Mouse (Mus musculus) cerebellum, adult 2 months (tissue): ENCODE data around the gene Afmid. TPM values are rescaled to one million over a fixed set of nuclear protein-coding genes. Genes with fewer than 3 reads are reported as not detected.

ENCODE experiments used
- DNase-seq, 2 experiments: peaks; one replicate each; pipeline ENCODE4 v3.0.0; 2021
- H3K27ac ChIP-seq: fragments of 200-500 bp; 2 replicates; pipeline ENCODE4 v1.5.1; 2012; ENCODE audit warnings: low read length, control low read depth, inconsistent platforms; ENCODE audit not compliant: insufficient read depth
- H3K27me3 ChIP-seq: fragments of 200-500 bp; 2 replicates; pipeline ENCODE4 v1.6.1; 2012; ENCODE audit warnings: inconsistent platforms, mild to moderate bottlenecking, low read length, moderate library complexity; ENCODE audit not compliant: control insufficient read depth, insufficient read depth
- H3K4me1 ChIP-seq: fragments of 200-500 bp; 2 replicates; pipeline ENCODE4 v1.6.1; 2011; ENCODE audit warnings: low read length; ENCODE audit not compliant: control insufficient read depth, insufficient read depth
- H3K4me3 ChIP-seq: fragments of 200-500 bp; replicated peaks from 2 replicates; pipeline ENCODE3; 2011; ENCODE audit warnings: mild to moderate bottlenecking, low read depth, low read length, control low read depth; ENCODE audit not compliant: insufficient read depth
- CTCF ChIP-seq: fragments of 200-500 bp; IDR thresholded peaks from 2 replicates; pipeline ENCODE4 v1.5.1; 2011; ENCODE audit warnings: low read depth, mild to moderate bottlenecking, control low read depth, low read length, moderate library complexity, borderline replicate concordance; ENCODE audit not compliant: insufficient read depth
- POLR2A ChIP-seq: fragments of 200-500 bp; IDR thresholded peaks from 2 replicates; pipeline ENCODE4 v1.6.1; 2011; ENCODE audit warnings: low read length, control low read depth, borderline replicate concordance; ENCODE audit not compliant: insufficient read depth
- WGBS: fragments of 180-500 bp; shearing (Covaris S2); methylation state at CpG from one replicate; pipeline ENCODE4 v1.1.7; 2018; 5-methylcytosine and 5-hydroxymethylcytosine counted together
- polyA plus RNA-seq: library from polyadenylated mRNA; depleted of rRNA; stranded (reverse); fragments of >200 nt; gene quantifications from 2 replicates; pipeline ENCODE4 v1.2.3, GENCODE M21; 2012; rRNA removed

Afmid gene
- polyA plus RNA-seq, result 3.4 and 3.8 TPM in 2 replicates

DNA sequence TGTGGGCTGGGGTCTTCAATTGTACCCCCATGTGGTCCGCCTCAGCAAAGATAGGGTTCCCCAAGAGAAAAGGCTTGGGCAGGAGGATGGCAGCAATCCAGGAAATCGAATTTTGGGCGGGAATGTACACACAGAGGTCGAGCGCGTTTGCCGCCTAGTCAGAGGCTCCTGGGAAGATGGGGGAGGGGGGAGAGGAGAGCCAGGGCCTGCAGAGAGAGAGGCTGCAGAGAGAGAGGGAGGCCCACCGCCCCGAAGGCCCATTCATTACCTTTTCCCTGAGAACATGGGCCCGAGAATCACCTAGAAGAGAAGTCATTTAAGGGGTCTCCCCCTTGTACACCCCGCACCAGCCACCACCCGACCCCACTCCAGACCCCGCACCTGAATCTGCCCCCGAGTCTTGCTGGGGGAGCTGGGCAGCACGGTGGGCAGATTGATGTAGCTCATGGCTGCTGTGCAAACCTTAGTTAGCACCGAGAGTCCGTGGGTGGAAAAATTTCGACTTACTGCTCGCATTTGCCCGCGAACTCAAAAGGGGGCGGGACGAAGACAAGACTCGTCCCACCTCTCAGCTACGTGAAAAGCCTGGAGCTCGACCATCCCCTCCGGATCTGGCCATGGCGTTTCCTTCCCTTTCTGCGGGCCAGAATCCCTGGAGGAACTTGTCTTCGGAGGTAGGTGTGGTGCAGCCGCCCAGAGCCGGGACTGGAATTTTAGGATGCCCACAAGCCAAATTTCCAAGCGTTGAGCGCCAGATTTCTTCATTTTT, at the start of gene Afmid, which contains the start of gene Tk1:
TSS of gene Afmid (plus strand) at position 592 of the 769 bp plus-strand sequence.
TSS of gene Tk1 (minus strand) at position 760 of the 769 bp plus-strand sequence.
- DNase-seq, result no peak

DNA sequence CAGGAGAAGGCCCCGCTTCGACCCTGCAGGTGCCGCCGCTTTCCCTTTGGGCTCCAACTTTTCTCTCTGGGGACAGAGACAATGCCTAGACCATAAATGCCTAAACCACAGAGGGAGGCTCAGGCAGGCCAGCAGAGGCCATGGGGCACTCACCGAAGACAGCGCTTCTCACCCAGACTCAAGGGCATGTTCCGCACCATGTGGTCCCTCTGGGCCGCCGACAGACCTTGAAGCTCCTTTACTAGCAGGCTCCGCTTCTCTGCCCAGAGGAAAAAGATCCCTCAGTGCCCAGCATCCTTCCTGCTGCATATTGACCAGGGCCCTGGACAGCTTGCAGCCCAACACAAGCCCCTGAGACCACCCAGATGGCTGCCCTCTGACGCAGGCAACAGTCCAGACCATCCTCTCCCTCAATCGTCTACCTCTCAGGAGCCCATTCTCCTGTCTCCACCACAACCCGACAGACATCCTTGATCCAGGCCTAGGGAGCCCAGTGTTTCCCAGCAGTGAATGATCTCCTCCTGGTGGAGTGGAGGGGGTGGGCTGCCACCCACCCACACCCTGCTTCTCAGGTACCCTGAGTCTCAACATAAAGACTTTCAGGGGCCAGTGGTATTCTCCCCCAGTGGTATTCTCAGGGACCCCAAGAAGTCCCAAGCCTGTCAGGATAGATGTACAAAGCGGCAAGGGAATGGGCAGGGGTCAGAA, 49.5 kb upstream of the Afmid start:
- Histone ChIP-seq H3K27ac (no peak overlapping the region), H3K4me3 (no peak overlapping the region), H3K27me3 (peaks cover 2% of the 10 kb centered on the region; the same call in 1 of the 2 replicates), H3K4me1 (peaks cover 3% of the 10 kb centered on the region; the same call in 1 of the 2 replicates)
- 84% methylated on average over 14 of the region's 14 CpGs for WGBS
- no peak for TF ChIP-seq CTCF
- TF ChIP-seq POLR2A, result no peak
- DNase-seq, result no peak

More for the DNA sequence above, at the start of gene Afmid, which contains the start of gene Tk1:
- Histone ChIP-seq H3K4me3 (no peak within 1 kb of the TSS), H3K27ac (no peak within 1 kb of the TSS), H3K27me3 (no peaks in the 10 kb centered on the region; the same call in 1 of the 2 replicates), H3K4me1 (peaks cover 10% of the 10 kb centered on the region; the same call in 1 of the 2 replicates)
- TF ChIP-seq POLR2A, result no peak
- TF ChIP-seq CTCF, result no peak
- WGBS, result 2% methylated on average over 34 of the region's 34 CpGs

DNA sequence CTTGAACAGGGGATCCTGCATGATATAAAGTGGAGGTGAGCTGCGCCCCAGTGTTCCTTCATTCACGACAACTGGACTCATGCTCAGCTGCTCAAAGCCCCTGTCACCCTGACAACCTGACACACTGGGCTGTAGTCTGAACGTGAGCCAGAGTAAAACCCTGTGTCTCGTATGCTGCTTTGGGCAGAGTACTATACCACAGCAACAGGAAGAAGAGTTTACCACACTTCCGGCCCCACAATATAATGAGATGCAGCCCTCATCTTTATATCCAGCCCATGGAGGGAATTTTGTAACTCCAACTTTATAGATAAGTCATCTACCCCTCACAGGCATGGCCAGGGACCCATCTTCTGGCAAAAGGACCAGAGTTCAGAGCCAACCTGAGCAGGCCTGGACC, 48.6 kb upstream of the Afmid start:
- WGBS, result 88% methylated on average over 5 of the region's 5 CpGs
- no peak overlapping the region for H3K27ac ChIP-seq
- H3K4me1 ChIP-seq, result peaks cover 3% of the 10 kb centered on the region; the same call in 1 of the 2 replicates
- TF ChIP-seq POLR2A, result no peak
- TF ChIP-seq CTCF, result no peak
- DNase-seq, result no peak
- no peak overlapping the region for H3K4me3 ChIP-seq
- peaks cover 2% of the 10 kb centered on the region; the same call in 1 of the 2 replicates for H3K27me3 ChIP-seq

DNA sequence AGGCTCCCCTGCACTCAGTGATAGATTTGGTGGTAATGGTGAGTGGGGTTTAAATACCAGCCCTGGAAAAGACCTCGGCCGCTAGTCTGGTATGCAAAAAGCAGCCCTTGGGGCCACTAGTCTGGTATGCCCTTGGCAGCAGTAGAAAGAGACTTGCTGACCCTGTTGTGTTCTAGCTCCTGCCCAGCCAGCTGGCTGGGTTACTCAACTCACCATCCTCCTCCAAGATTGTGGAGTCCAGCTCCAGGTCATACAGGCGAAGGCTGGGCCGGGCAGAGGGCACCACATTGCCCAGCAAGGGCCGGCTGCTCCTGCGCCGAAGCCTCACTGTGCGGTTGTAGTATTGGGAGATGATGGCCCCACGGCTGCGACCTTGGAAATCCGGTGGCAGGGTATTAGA, 47.7 kb upstream of the Afmid start:
- WGBS, result 92% methylated on average over 11 of the region's 11 CpGs
- DNase-seq, result no peak
- TF ChIP-seq POLR2A, result no peak
- TF ChIP-seq CTCF, result no peak
- H3K4me3 ChIP-seq, result no peak overlapping the region
- H3K4me1 ChIP-seq, result peaks cover 5% of the 10 kb centered on the region; the same call in 1 of the 2 replicates
- peaks cover 3% of the 10 kb centered on the region; the same call in 1 of the 2 replicates for H3K27me3 ChIP-seq
- H3K27ac ChIP-seq, result no peak overlapping the region

DNA sequence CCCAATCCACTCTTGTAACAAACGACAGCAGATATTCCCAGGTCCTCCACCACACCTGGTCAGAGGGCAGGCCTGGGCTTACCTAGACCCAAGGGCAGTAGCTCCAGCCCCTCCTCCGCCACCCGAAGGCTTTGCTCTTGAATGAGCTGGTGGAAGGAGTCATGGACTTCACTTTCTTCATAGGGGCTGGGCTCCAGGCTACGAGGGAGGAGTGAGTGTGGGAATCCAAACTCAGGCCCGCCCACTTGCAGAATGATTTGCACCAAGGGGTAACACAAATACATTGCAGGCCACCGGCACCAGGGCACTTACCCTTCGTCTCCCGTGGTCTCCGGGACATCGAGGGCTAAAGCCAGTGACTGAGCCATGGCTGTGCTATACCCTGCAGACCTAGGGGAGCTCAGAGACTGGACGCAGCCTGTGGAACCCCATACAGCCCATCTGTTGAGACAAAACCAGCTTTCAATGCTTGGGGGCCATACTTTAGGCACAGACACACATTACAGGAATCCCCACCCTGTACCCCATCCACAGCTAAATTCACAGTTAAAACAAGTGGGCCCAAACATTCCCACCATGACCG, 46.8 kb upstream of the Afmid start:
- no peak for TF ChIP-seq POLR2A
- TF ChIP-seq CTCF, result no peak
- Histone ChIP-seq H3K27me3 (peaks cover 5% of the 10 kb centered on the region; the same call in 1 of the 2 replicates), H3K4me3 (no peak overlapping the region), H3K27ac (no peak overlapping the region; the same call in 1 of the 2 replicates), H3K4me1 (peaks cover 5% of the 10 kb centered on the region; the same call in 1 of the 2 replicates)
- DNase-seq, result no peak
- WGBS, result 87% methylated on average over 12 of the region's 12 CpGs

DNA sequence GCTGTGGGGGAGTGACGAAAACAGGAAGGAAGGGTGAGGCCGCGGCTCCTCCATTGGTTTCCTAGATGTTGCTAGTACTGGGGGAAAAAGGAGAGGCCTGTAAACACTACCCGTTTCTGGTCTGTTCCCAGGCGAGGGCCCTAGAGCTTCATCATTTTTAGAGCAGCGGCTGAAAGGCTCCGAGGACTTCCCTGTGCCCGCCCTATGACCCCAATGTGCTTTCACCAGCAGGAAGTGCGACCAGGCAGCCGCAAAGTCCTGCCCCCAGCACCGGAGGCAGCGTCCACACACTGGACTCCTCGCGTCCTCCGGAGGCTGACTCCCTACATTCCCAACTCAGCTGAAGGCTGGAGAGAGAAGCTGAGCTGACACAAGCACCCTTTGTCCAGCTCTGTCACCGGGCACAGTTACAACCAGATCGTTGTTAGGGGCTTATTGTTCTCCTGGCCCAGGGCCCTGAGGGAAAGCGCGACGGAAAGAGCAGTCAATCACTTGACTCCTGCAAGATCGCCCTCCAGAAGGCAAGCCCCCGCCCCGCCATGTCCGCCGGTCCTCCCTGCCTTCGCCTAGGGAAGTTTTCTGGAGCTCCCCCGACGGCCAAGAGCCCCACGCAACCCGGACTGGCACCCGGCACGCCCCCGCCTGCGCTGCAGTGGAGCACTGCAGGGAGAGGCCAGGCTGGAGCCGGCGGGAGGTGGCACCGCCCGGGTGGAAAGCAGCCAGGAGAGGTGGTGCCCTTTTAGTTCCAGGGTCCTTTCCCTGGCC, 46.1 kb upstream of the Afmid start:
- no peak overlapping the region for H3K4me3 ChIP-seq
- peak overlapping the region; percentile 56; the same call in 1 of the 2 replicates for H3K27ac ChIP-seq
- DNase-seq, result peak in 1 of 2 experiments; percentile 32
- peaks cover 5% of the 10 kb centered on the region; the same call in 1 of the 2 replicates for H3K27me3 ChIP-seq
- TF ChIP-seq CTCF (no peak), POLR2A (no peak)
- peaks cover 5% of the 10 kb centered on the region; the same call in 1 of the 2 replicates for H3K4me1 ChIP-seq
- WGBS, result 19% methylated on average over 38 of the region's 38 CpGs

DNA sequence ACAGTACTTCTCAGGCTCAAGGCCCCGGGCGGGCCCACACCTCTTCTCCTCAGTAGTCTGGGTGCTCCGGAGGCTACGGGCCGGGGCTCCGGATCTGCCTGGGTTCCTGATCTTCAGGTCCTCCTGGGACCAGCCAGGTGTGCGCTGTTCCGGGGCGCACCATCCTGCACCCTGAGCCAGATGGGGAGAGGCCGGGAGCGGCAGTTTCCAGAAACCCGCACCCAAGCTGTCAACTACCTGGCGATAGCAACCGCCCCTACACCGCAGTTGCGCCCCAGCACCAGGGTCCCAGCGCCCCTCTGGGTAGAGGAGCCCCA, 45.6 kb upstream of the Afmid start:
- H3K27ac ChIP-seq, result no peak overlapping the region
- H3K4me3 ChIP-seq, result no peak overlapping the region
- TF ChIP-seq POLR2A (no peak), CTCF (no peak)
- peaks cover 5% of the 10 kb centered on the region; the same call in 1 of the 2 replicates for H3K27me3 ChIP-seq
- WGBS, result 9% methylated on average over 17 of the region's 17 CpGs
- peaks cover 5% of the 10 kb centered on the region; the same call in 1 of the 2 replicates for H3K4me1 ChIP-seq
- DNase-seq, result no peak
